Mouse (Mus musculus) lung, postnatal 25 days (tissue): ENCODE measurements at regions not wholly inside any gene's neighbourhood (a gene's known extent, or its start where the extent isn't known, plus 50 kb on each side); places are given as distances from the start of the nearest gene placed in this dataset.
"Not testable (repeated sequence)": the region's sequence is repeated elsewhere in the genome, so short reads cannot be mapped to it uniquely, and the experiment has no call there.

Source experiments
- DNase-seq: peaks from one replicate; pipeline ENCODE4 v3.0.0; 2022; ENCODE audit warnings: low spot score

GRCm38 (mm10) chr1:42546879-42547278, 148.7 kb upstream of the Pou3f3 start:
- DNase-seq = no peak

DNA sequence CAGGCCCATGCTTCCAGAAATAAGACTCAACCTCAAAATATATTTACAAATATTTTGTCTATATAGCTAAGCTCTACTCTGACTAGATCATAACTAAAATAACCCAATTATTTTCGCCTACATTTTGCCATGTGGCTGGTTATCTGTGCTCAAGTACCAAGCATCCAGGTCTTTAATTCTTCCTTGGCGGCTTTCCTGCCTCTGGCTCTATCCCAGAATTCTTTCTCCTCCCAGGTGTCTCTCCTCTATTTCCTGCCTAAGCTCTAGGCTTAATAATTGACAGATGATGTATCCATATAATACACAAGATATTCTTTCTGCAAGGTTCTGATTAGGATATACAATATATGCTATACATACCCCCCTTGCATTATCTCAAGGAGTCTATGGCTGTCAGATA, 138.3 kb upstream of the Pou3f3 start:
- no peak for DNase-seq

- no peak for DNase-seq
Observed at GRCm38 (mm10) chr1:42567640-42568039, 127.9 kb upstream of the Pou3f3 start.

GRCm38 (mm10) chr1:42585191-42585590, 110.4 kb upstream of the Pou3f3 start:
- DNase-seq = no peak

- DNase-seq = no peak
Observed at GRCm38 (mm10) chr1:42588499-42588898, 107.1 kb upstream of the Pou3f3 start.

DNA sequence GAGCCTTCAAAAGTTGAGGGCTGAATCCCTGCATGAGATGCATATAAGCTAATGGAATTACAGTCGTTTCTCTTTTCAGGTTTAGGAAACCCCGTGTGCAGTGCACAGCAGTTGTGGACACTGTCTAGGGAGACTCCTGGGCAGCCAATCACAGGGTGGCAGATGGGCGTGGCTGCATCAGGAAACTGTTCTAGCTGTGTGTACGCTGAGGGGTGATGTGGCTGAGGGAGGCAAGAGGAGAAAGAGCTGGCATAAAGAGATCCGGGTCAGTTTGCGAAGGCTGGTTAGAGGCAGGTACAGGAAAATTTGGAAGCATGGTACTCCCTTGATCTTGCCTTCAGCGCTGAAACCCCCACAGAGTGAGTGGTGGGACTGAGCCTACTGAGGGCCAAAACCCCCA, 106.1 kb upstream of the Pou3f3 start:
- no peak for DNase-seq

GRCm38 (mm10) chr1:42591855-42592254, 103.7 kb upstream of the Pou3f3 start:
- no peak for DNase-seq

- no peak for DNase-seq
Observed at GRCm38 (mm10) chr1:42597065-42597464, 98.5 kb upstream of the Pou3f3 start.

GRCm38 (mm10) chr1:42599238-42599637, 96.3 kb upstream of the Pou3f3 start:
- DNase-seq = no peak

GRCm38 (mm10) chr1:42606251-42606650, 89.3 kb upstream of the Pou3f3 start:
- peak; percentile 50 for DNase-seq

GRCm38 (mm10) chr1:42607466-42608043, 88.0 kb upstream of the Pou3f3 start:
- DNase-seq = not testable (repeated sequence)

- no peak for DNase-seq
Observed at GRCm38 (mm10) chr1:42623766-42624165, 71.8 kb upstream of the Pou3f3 start.

DNA sequence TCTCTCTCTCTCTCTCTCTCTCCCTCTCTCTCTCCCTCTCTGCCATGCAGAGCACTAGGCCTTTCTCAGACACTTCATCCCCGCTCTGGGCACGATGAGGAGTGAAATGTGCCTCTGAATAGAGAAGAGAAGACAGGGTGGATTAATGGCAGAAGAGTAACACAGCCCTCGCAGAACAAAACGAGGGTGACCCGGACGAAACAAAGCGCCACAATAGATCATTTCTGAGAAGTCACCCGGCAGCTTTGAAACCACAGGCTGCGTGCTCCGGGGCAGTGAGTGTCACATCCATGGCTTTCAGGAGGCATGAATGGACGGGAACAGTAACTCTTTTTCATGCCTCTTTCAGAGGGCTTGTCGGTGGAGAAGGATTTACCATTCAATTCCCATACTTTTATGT, 66.8 kb upstream of the Pou3f3 start:
- no peak for DNase-seq

DNA sequence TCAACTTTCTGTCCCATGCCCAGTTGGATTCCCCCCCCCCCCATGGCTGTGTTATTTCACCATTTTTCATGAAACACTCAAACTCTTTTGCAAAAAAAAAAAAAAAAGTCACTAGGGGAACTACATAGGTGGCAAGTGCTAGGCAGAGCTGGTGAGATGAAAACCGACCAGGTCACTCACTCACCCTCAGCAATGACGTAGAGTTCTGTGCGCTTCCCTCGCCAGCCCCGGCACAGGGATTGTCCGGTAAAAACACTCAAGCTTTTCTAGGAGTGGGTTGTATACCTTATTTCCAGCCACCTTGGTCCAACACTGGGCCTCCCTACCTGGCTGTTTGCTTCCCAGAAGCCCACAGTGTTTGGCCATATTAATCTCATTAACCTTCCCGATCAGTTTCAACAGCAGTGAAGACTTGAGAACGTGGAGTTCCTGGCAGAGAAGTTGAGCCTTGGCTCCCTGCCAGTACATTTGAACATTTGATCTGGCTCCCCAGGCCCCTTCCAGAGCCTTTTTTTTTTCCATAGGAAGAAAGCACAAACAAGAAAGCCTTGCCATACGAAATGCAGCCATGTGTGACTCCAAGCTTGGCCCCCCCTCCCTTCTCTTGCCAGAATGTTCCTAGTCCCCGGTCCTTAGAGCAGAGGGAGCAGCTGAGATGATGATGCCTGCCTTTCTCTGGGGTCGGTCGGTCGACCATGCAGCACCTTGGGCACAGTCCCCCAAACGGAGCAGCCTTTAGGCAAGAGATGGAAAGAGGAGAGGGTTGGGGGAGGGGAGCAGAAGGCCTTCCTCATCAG, 65.9 kb upstream of the Pou3f3 start:
- no peak for DNase-seq

DNA sequence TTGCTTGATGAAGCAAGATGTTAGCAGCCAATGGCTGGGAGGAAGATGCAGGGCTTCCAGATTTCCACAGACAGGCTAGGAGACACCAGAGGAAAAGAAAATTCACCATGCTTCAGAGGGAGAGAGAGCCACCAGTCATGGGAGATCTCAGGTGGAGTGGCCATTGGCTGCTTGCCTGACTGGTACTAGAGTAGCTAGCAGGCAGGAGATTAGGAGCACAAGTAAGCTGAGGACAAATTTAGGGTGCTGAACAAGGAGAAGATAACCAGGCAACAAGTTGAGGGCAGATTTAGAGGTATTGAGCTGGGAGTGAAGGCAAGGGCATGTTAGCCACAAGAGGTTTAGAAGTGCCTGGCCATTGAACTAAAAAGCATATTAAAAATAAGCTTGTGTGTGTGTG, 63.3 kb upstream of the Pou3f3 start:
- DNase-seq = no peak

- no peak for DNase-seq
Observed at GRCm38 (mm10) chr1:42636558-42636957, 59.0 kb upstream of the Pou3f3 start.
